Mouse (Mus musculus): Measurements from ENCODE around the gene Spats2l.

GRCm38 (mm10) chr1:57949195-57949594 is 175.2 kb downstream of the Spats2l start:
- peak; percentile 77 for TF ChIP-seq CTCF (IDR thresholded peaks at IDR 0.05)
- 0 out of 2 replicates have a peak, but pooled peaks have one; percentile 13 for TF ChIP-seq EP300 (IDR thresholded peaks at IDR 0.05; ENCODE audit: insufficient read depth, low read depth, low read length)
